Mouse (Mus musculus) ovary, adult 18-20 months (tissue): ENCODE data around the gene Rpl10l.

Source experiments
- DNase-seq: peaks from one replicate; pipeline ENCODE4 v3.0.0; 2022; ENCODE audit warnings: low spot score, mixed read lengths

Gene Rpl10l

DNA sequence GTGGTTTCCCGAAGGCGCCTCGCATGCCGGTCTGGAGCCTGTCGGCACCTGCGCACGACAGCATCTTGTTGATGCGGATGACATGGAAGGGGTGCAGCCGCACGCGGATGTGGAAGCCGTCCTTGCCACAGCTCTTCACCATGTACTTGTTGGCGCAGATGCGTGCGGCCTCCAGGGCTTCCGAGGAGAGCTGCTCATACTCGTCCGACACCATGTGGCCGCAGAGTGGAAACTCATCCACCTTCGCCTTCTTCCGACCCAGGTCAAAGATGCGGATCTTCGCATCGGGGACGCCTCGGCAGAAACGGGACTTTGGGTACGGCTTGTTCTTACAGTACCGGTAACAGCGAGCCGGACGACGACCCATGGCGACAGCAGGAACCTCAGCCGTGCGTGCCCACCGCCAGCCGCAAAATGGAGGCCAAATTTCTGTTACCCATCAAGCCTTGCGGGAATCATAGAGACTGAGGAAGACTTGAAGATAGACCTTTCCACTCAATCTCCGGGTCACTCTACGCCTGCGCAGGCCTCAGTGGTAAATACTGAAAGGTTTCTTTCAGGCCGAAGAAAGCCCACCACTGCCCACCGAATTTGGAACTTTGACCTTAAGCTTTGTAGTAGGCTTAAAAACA is at the start of gene Rpl10l:
Gene Rpl10l (minus strand): TSS at position 411 of the 632 bp plus-strand sequence.
- no peak for DNase-seq

DNA sequence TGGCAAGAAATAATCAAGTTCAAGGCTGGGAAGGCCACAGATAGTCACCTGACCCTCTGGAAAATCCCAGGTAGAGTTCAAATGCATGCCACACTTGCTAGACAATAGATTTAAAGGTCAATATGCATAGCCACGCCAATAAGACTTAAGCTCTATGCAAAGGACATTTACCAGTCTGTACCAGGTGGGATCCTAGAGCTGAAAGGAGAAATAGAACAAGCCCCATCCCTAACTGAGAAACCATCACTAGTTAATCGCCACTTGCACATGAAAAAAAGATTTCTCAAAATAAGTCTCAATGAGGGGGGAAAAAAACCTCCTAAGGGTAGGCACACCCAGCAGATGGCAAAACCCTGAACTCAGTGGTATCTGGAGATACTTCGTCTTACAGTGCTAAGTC is 8.3 kb downstream of the Rpl10l start:
- no peak for DNase-seq

GRCm38 (mm10) chr12:66245461-66246099 is 38.6 kb downstream of the Rpl10l start:
- DNase-seq: no peak

DNA sequence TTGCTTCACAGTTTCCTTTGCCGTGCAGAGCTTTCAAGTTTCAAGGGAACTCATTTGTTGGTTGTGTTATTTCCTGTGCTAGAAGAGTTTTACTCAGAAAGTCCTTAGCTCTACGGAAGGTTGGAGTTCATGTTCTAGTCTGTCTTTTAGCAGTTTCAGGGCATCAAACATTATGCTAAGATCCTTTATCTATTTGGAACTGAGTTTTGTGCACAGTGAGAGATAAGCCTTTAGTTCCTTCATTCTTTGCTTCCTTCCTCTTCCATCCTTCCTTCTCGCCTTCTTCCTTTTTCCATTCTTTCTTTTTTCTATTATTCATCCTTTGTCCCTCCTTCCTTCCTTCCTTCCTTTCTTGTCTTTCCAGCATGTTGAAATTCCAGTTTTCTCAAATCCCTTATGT is 50.0 kb downstream of the Rpl10l start:
- DNase-seq: no peak
